Mouse (Mus musculus): Measurements from ENCODE around the gene Bpgm. TPM values are rescaled to one million over a fixed set of nuclear protein-coding genes. Genes with fewer than 3 reads are reported as not detected.

The Bpgm gene
- total RNA-seq (2021): 100 to 1,000 TPM in 1 of 2 experiments, 10 to 100 TPM in 1; 97.7 to 105 TPM
- long read RNA-seq, experiment 1, transcript Bpgm-201 (3 exons, 2,220 nt): major isoform, 143 of 245 reads
- long read RNA-seq, experiment 1, partial matches to known transcripts: 3 of 245 reads
- long read RNA-seq, experiment 1, other reads (novel, unspliced or antisense): 99 of 245 reads
- long read RNA-seq, experiment 2, transcript Bpgm-201 (3 exons, 2,220 nt): major isoform, 119 of 173 reads
- long read RNA-seq, experiment 2, partial matches to known transcripts: 3 of 173 reads
- long read RNA-seq, experiment 2, other reads (novel, unspliced or antisense): 51 of 173 reads

- peak; percentile 100 for DNase-seq (ENCODE audit: low spot score)
Measured at GRCm38 (mm10) chr6:34475974-34476794, at the start of gene Bpgm. TSS of gene Bpgm (plus strand) at chr6:34476207.

GRCm38 (mm10) chr6:34439006-34439405, 37.0 kb upstream of the Bpgm start:
- no peak for DNase-seq (ENCODE audit: low spot score)

GRCm38 (mm10) chr6:34441556-34442257, 34.3 kb upstream of the Bpgm start:
- peak; percentile 5 for DNase-seq (ENCODE audit: low spot score)

GRCm38 (mm10) chr6:34443791-34444190, 32.2 kb upstream of the Bpgm start:
- DNase-seq (ENCODE audit: low spot score): peak; percentile 42

GRCm38 (mm10) chr6:34447961-34448360, 28.0 kb upstream of the Bpgm start:
- peak; percentile 71 for DNase-seq (ENCODE audit: low spot score)

- DNase-seq (ENCODE audit: low spot score): no peak
Measured at GRCm38 (mm10) chr6:34448696-34449095, 27.3 kb upstream of the Bpgm start.

- no peak for DNase-seq (ENCODE audit: low spot score)
Measured at GRCm38 (mm10) chr6:34452963-34453770, 22.8 kb upstream of the Bpgm start.

- no peak for DNase-seq (ENCODE audit: low spot score)
Measured at GRCm38 (mm10) chr6:34459456-34459855, 16.6 kb upstream of the Bpgm start.

- no peak for DNase-seq (ENCODE audit: low spot score)
Measured at GRCm38 (mm10) chr6:34460651-34461050, 15.4 kb upstream of the Bpgm start.

GRCm38 (mm10) chr6:34463582-34463981, 12.4 kb upstream of the Bpgm start:
- DNase-seq (ENCODE audit: low spot score): no peak

- DNase-seq (ENCODE audit: low spot score): no peak
Measured at GRCm38 (mm10) chr6:34471434-34472110, 4.4 kb upstream of the Bpgm start.

- DNase-seq (ENCODE audit: low spot score): no peak
Measured at GRCm38 (mm10) chr6:34473346-34473745, 2.7 kb upstream of the Bpgm start.

GRCm38 (mm10) chr6:34474031-34474430, 2.0 kb upstream of the Bpgm start:
- DNase-seq (ENCODE audit: low spot score): no peak

- DNase-seq (ENCODE audit: low spot score): no peak
Measured at GRCm38 (mm10) chr6:34475391-34475790, 616 bp upstream of the Bpgm start.

- DNase-seq (ENCODE audit: low spot score): no peak
Measured at GRCm38 (mm10) chr6:34478036-34478435, 2.0 kb downstream of the Bpgm start.

GRCm38 (mm10) chr6:34478677-34479360, 2.8 kb downstream of the Bpgm start:
- no peak for DNase-seq (ENCODE audit: low spot score)

- DNase-seq (ENCODE audit: low spot score): no peak
Measured at GRCm38 (mm10) chr6:34479531-34479930, 3.5 kb downstream of the Bpgm start.

GRCm38 (mm10) chr6:34480749-34481148, 4.7 kb downstream of the Bpgm start:
- no peak for DNase-seq (ENCODE audit: low spot score)

GRCm38 (mm10) chr6:34481349-34481748, 5.3 kb downstream of the Bpgm start:
- DNase-seq (ENCODE audit: low spot score): no peak

GRCm38 (mm10) chr6:34482842-34483241, 6.8 kb downstream of the Bpgm start:
- DNase-seq (ENCODE audit: low spot score): no peak
